In the genomic region with DNA sequence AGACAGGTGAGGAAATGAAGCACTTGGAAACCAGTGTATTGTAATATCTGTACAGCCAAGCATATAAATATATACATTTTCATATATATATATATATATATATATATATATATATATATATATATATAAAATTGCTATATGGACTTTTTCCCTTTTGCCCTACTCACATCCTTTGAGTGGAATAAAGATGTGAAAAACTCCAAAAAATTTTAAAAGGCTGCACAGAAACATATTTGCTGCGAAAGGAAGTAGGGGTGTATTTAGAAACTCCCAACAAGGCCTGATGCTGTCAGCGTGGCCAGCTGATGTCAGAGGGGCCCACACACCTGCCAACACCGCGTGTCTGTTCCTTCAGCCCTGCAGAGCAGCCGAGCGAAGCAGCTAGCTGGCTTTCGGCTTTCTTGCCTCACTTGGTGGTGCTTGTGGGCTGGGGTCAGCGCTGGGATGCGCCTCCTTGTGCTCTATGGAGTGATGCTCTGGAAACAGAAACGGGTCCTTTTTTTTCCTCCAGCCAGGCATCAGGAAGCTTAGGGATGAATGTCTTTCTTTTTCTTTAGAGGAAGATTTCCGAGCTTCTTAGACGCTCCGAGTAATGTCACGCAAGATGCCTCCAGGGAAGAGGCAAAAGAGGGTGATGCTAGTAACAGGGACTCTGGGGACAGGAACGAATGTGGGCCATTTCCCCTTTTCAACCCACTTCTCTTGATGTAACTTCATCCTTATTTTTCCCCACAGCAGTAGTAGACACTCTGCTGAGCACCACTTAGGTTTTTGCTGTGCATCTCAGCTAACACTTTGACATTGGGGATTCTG, we compare ENCODE assay signal across 9 mouse cellular contexts. TPM values are rescaled to one million over a fixed set of nuclear protein-coding genes. Genes with fewer than 3 reads are reported as not detected.
DNase-seq lines count a peak whose midpoint lies in the region; ATAC-seq and TF ChIP-seq lines count a peak whose summit lies in the region.
"Had no signal": no experiment of that assay in that cellular context is flagged by ENCODE, and none has a peak within 500 bp of the region (broad histone marks: within the 10 kb centered on the region; RNA-seq: fewer than 3 reads in every experiment).

No protein-coding gene starts in this region.

- H3K9me3 ChIP-seq in intestine, embryonic 15.5 days, result no peaks in the 10 kb centered on the region
- no peaks in the 10 kb centered on the region for H3K9me3 ChIP-seq in intestine, embryonic 16.5 days (ENCODE audit: control insufficient read depth, low read length)
- no peaks in the 10 kb centered on the region for H3K9me3 ChIP-seq in hindbrain, embryonic 13.5 days
- H3K9me3 ChIP-seq in neural tube, embryonic 13.5 days, result no peaks in the 10 kb centered on the region
- no peaks in the 10 kb centered on the region for H3K9me3 ChIP-seq in stomach, postnatal 0 days (ENCODE audit: control insufficient read depth, low read length)

- 42% methylated on average over 15 of the region's 15 CpGs for WGBS in intestine, embryonic 15.5 days
- WGBS in intestine, embryonic 16.5 days, result 40% methylated on average over 15 of the region's 15 CpGs
- 35% methylated on average over 15 of the region's 15 CpGs for WGBS in cerebellum, adult 2 months
- WGBS in hindbrain, embryonic 13.5 days, result 9% methylated on average over 15 of the region's 15 CpGs
- WGBS in neural tube, embryonic 13.5 days, result 15% methylated on average over 15 of the region's 15 CpGs
- WGBS in stomach, postnatal 0 days, result 53% methylated on average over 15 of the region's 15 CpGs

- H3K27me3 ChIP-seq in intestine, embryonic 15.5 days (replicated peaks), result 0 out of 2 replicates have a peak, but pooled peaks cover 3% of the 10 kb centered on the region
- no peaks in the 10 kb centered on the region for H3K27me3 ChIP-seq in intestine, embryonic 16.5 days (replicated peaks; ENCODE audit: control insufficient read depth, insufficient read depth, low read length)
- H3K27me3 ChIP-seq in cerebellum, adult 2 months (ENCODE audit: control insufficient read depth, insufficient read depth, low read length), result no peaks in the 10 kb centered on the region
- H3K27me3 ChIP-seq in hindbrain, embryonic 13.5 days, result peaks cover 4% of the 10 kb centered on the region; the same call in 1 of the 2 replicates
- H3K27me3 ChIP-seq in neural tube, embryonic 13.5 days, result no peaks in the 10 kb centered on the region
- H3K27me3 ChIP-seq in stomach, postnatal 0 days (ENCODE audit: control insufficient read depth, insufficient read depth, low read length), result no peaks in the 10 kb centered on the region
- H3K27me3 ChIP-seq: Patski had no signal

- H3K36me3 ChIP-seq in intestine, embryonic 15.5 days, result no peaks in the 10 kb centered on the region
- H3K36me3 ChIP-seq in intestine, embryonic 16.5 days (ENCODE audit: control insufficient read depth, insufficient read depth, low read length), result no peaks in the 10 kb centered on the region
- H3K36me3 ChIP-seq in hindbrain, embryonic 13.5 days, result no peaks in the 10 kb centered on the region
- no peaks in the 10 kb centered on the region for H3K36me3 ChIP-seq in neural tube, embryonic 13.5 days
- H3K36me3 ChIP-seq in stomach, postnatal 0 days (ENCODE audit: control insufficient read depth, insufficient read depth, low read length), result no peaks in the 10 kb centered on the region

- H3K4me3 ChIP-seq in intestine, embryonic 15.5 days (replicated peaks), result no peak overlapping the region
- no peak overlapping the region for H3K4me3 ChIP-seq in intestine, embryonic 16.5 days (ENCODE audit: low read length)
- H3K4me3 ChIP-seq in cerebellum, adult 2 months (replicated peaks; ENCODE audit: insufficient read depth, low read depth, low read length), result peak overlapping the region; percentile 30
- peak overlapping the region; percentile 95 for H3K4me3 ChIP-seq in hindbrain, embryonic 13.5 days
- H3K4me3 ChIP-seq in neural tube, embryonic 13.5 days, result peak overlapping the region; percentile 96
- no peak overlapping the region for H3K4me3 ChIP-seq in stomach, postnatal 0 days (ENCODE audit: low read depth, low read length)

- peak; percentile 28 to 47 for DNase-seq in cerebellum, adult 2 months
- DNase-seq in stomach, postnatal 0 days (ENCODE audit: low spot score), result no peak
- no peak for DNase-seq in kidney, postnatal 25 days
- no peak for DNase-seq in adrenal gland, postnatal 10 days

- H3K4me2 ChIP-seq in intestine, embryonic 15.5 days (replicated peaks), result peak overlapping the region; percentile 92
- no peak overlapping the region for H3K4me2 ChIP-seq in intestine, embryonic 16.5 days (ENCODE audit: low read depth, low read length)
- H3K4me2 ChIP-seq in hindbrain, embryonic 13.5 days, result peak overlapping the region; percentile 95
- H3K4me2 ChIP-seq in neural tube, embryonic 13.5 days, result peak overlapping the region; percentile 94
- no peak overlapping the region for H3K4me2 ChIP-seq in stomach, postnatal 0 days (replicated peaks; ENCODE audit: low read depth)

- TF ChIP-seq CTCF in cerebellum, adult 2 months (IDR thresholded peaks at IDR 0.05; ENCODE audit: borderline replicate concordance, insufficient read depth, low read depth, low read length), result no peak
- no peak for TF ChIP-seq CTCF in stomach, postnatal 0 days (IDR thresholded peaks at IDR 0.05; ENCODE audit: low read depth)

- H3K4me1 ChIP-seq in intestine, embryonic 15.5 days (replicated peaks), result peaks cover 10% of the 10 kb centered on the region; the same call in 1 of the 2 replicates
- 0 out of 2 replicates have a peak, but pooled peaks cover 4% of the 10 kb centered on the region for H3K4me1 ChIP-seq in intestine, embryonic 16.5 days (ENCODE audit: control insufficient read depth, insufficient read depth, low read length)
- H3K4me1 ChIP-seq in cerebellum, adult 2 months (ENCODE audit: control insufficient read depth, insufficient read depth, low read length), result peaks cover 6% of the 10 kb centered on the region
- peaks cover 17% of the 10 kb centered on the region for H3K4me1 ChIP-seq in hindbrain, embryonic 13.5 days (replicated peaks)
- H3K4me1 ChIP-seq in neural tube, embryonic 13.5 days (replicated peaks), result peaks cover 20% of the 10 kb centered on the region
- no peaks in the 10 kb centered on the region for H3K4me1 ChIP-seq in stomach, postnatal 0 days (replicated peaks; ENCODE audit: control insufficient read depth, insufficient read depth)

- TF ChIP-seq EP300 in stomach, postnatal 0 days (optimal IDR thresholded peaks at IDR 0.05), result no peak

- H3K9ac ChIP-seq in intestine, embryonic 15.5 days, result no peak overlapping the region
- no peak overlapping the region for H3K9ac ChIP-seq in intestine, embryonic 16.5 days (ENCODE audit: low read depth, low read length)
- H3K9ac ChIP-seq in hindbrain, embryonic 13.5 days, result peak overlapping the region; percentile 90
- peak overlapping the region; percentile 93 for H3K9ac ChIP-seq in neural tube, embryonic 13.5 days
- H3K9ac ChIP-seq in stomach, postnatal 0 days (ENCODE audit: low read length), result no peak overlapping the region

- peak overlapping the region; percentile 9; the same call in 1 of the 2 replicates for H3K27ac ChIP-seq in intestine, embryonic 15.5 days
- H3K27ac ChIP-seq in intestine, embryonic 16.5 days (ENCODE audit: low read length), result no peak overlapping the region
- H3K27ac ChIP-seq in cerebellum, adult 2 months (ENCODE audit: insufficient read depth, low read length), result peak overlapping the region; percentile 100; the same call in 1 of the 2 replicates
- peak overlapping the region; percentile 35; the same call in 1 of the 2 replicates for H3K27ac ChIP-seq in hindbrain, embryonic 13.5 days
- peak overlapping the region; percentile 99; the same call in 1 of the 2 replicates for H3K27ac ChIP-seq in neural tube, embryonic 13.5 days (replicated peaks)
- H3K27ac ChIP-seq in stomach, postnatal 0 days (replicated peaks), result no peak overlapping the region

- no peak for TF ChIP-seq POLR2A in cerebellum, adult 2 months (IDR thresholded peaks at IDR 0.05; ENCODE audit: borderline replicate concordance, insufficient read depth, low read length)

- no peak for ATAC-seq in intestine, embryonic 15.5 days
- no peak for ATAC-seq in intestine, embryonic 16.5 days
- no peak for ATAC-seq in hindbrain, embryonic 13.5 days (ENCODE audit: low FRiP score)
- ATAC-seq in neural tube, embryonic 13.5 days (ENCODE audit: low read depth), result no peak
- no peak for ATAC-seq in stomach, postnatal 0 days (ENCODE audit: low FRiP score, low TSS enrichment)
- ATAC-seq: Patski had no signal

RNA-seq across cellular contexts. Expression of gene Pten, which starts 2.9 kb away (rescaled TPM):
- 10.1 TPM in 2 replicates for polyA plus RNA-seq in intestine, embryonic 15.5 days (2015; fragmentation: Nextera tagmentation; extraction: Ambion mirVana)
- polyA plus RNA-seq in intestine, embryonic 16.5 days (2015; fragmentation: Nextera tagmentation; extraction: Ambion mirVana), result 7.1 and 7.6 TPM in 2 replicates
- polyA plus RNA-seq in cerebellum, adult 2 months (2012; rRNA removed), result 36.6 and 38.1 TPM in 2 replicates
- polyA plus RNA-seq in hindbrain, embryonic 13.5 days (2015; fragmentation: Nextera tagmentation; extraction: Ambion mirVana), result 11.1 and 12.4 TPM in 2 replicates
- 10.0 and 11.5 TPM in 2 replicates for polyA plus RNA-seq in neural tube, embryonic 13.5 days (2015; fragmentation: Nextera tagmentation; extraction: Ambion mirVana)
- polyA plus RNA-seq in stomach, postnatal 0 days (2015; fragmentation: Nextera tagmentation; extraction: Ambion mirVana), result 7.2 and 8.1 TPM in 2 replicates
- 10 to 100 TPM; 64.8 to 65.9 TPM for total RNA-seq in adrenal gland, postnatal 10 days (2021)

RNA-seq across cellular contexts. Expression of gene Atad1, which starts 14.8 kb away (rescaled TPM):
- 72.6 and 76.1 TPM in 2 replicates for polyA plus RNA-seq in intestine, embryonic 15.5 days (2015; fragmentation: Nextera tagmentation; extraction: Ambion mirVana)
- 73.1 and 77.4 TPM in 2 replicates for polyA plus RNA-seq in intestine, embryonic 16.5 days (2015; fragmentation: Nextera tagmentation; extraction: Ambion mirVana)
- 77.2 and 85.3 TPM in 2 replicates for polyA plus RNA-seq in cerebellum, adult 2 months (2012; rRNA removed)
- 125 TPM in 2 replicates for polyA plus RNA-seq in hindbrain, embryonic 13.5 days (2015; fragmentation: Nextera tagmentation; extraction: Ambion mirVana)
- 113 and 117 TPM in 2 replicates for polyA plus RNA-seq in neural tube, embryonic 13.5 days (2015; fragmentation: Nextera tagmentation; extraction: Ambion mirVana)
- polyA plus RNA-seq in stomach, postnatal 0 days (2015; fragmentation: Nextera tagmentation; extraction: Ambion mirVana), result 42.2 and 42.6 TPM in 2 replicates
- total RNA-seq in adrenal gland, postnatal 10 days (2021), result 10 to 100 TPM; 60.0 to 65.8 TPM

Comparison
In these comparisons a context has a peak if more than half of its experiments do, and no peak if none do; other contexts are left out.
1. H3K27ac ChIP-seq: peak in intestine, embryonic 15.5 days (single experiment), cerebellum, adult 2 months (single experiment), hindbrain, embryonic 13.5 days (single experiment) and neural tube, embryonic 13.5 days (single experiment); none in intestine, embryonic 16.5 days (single experiment) and stomach, postnatal 0 days (single experiment).
2. H3K4me2 ChIP-seq: peak in intestine, embryonic 15.5 days (single experiment), hindbrain, embryonic 13.5 days (single experiment) and neural tube, embryonic 13.5 days (single experiment); none in intestine, embryonic 16.5 days (single experiment) and stomach, postnatal 0 days (single experiment).
3. H3K4me3 ChIP-seq: peak in cerebellum, adult 2 months (single experiment), hindbrain, embryonic 13.5 days (single experiment) and neural tube, embryonic 13.5 days (single experiment); none in intestine, embryonic 15.5 days (single experiment), intestine, embryonic 16.5 days (single experiment) and stomach, postnatal 0 days (single experiment).
4. H3K9ac ChIP-seq: peak in hindbrain, embryonic 13.5 days (single experiment) and neural tube, embryonic 13.5 days (single experiment); none in intestine, embryonic 15.5 days (single experiment), intestine, embryonic 16.5 days (single experiment) and stomach, postnatal 0 days (single experiment).
5. DNase-seq: peak in cerebellum, adult 2 months (2 of 2); none in stomach, postnatal 0 days (single experiment), kidney, postnatal 25 days (0 of 2) and adrenal gland, postnatal 10 days (single experiment).